Mouse (Mus musculus) left cerebral cortex, adult 8-10 months (tissue): ENCODE results near the gene Bbs12. TPM values are rescaled to one million over a fixed set of nuclear protein-coding genes. Genes with fewer than 3 reads are reported as not detected.

ENCODE experiments used
- DNase-seq, 2 experiments: peaks; one replicate each; pipeline ENCODE4 v3.0.0; 2022; ENCODE audit warnings: low spot score in 2 of 2
- total RNA-seq, 4 experiments: library from RNA; stranded (reverse); gene quantifications; 2 replicates each; pipeline ENCODE4 v1.2.4; 2022

The Bbs12 gene
- total RNA-seq, result 1 to 10 TPM; 4.1 to 5.2 (median 4.4) TPM

GRCm38 (mm10) chr3:37312370-37312941, at the start of gene Bbs12, which contains the start of gene Cetn4:
Gene Bbs12 (plus strand): TSS chr3:37312554.
Gene Cetn4 (minus strand): TSS chr3:37312708.
- DNase-seq, result peak; percentile 89 to 99

- peak in 1 of 2 experiments; percentile 55 for DNase-seq
These were observed 44.0 kb upstream of the Bbs12 start for GRCm38 (mm10) chr3:37268338-37268737.

- no peak for DNase-seq
These were observed 42.4 kb upstream of the Bbs12 start for GRCm38 (mm10) chr3:37269926-37270325.

GRCm38 (mm10) chr3:37271209-37271608, 41.1 kb upstream of the Bbs12 start:
- peak in 1 of 2 experiments; percentile 47 for DNase-seq

GRCm38 (mm10) chr3:37273092-37273491, 39.3 kb upstream of the Bbs12 start:
- no peak for DNase-seq

GRCm38 (mm10) chr3:37274661-37275060, 37.7 kb upstream of the Bbs12 start:
- DNase-seq, result no peak

- no peak for DNase-seq
These were observed 32.1 kb upstream of the Bbs12 start for GRCm38 (mm10) chr3:37280221-37280620.

- no peak for DNase-seq
These were observed 31.5 kb upstream of the Bbs12 start for GRCm38 (mm10) chr3:37280871-37281270.

DNA sequence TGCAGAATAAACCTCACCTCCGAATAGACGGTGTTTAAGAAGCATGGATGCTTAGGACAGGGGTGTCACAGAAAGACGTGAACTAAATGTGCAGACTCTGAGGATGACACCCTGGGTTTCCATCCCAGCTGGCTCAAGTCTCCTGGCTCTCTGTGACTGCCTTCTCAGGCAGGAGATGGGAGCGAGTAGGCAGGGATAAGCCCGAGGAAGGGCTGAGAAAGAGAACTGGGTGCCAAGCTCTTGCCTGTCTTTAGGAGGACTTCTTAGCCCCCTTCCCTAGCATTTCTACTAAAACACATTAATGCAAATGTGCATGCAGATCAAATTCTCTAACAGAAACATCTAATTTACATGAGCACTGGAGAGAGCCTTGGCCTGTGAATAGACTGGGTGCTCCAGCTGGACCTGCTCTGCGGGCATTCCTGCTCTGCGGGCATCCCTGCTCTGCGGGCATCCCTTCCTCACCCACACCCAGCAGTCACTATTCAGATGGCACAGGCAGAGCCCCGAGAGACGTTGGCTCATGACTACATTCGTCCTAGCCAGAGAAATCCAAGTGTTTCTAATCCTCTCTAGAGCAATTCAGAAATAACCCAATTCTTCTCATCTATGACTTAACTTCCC, 29.9 kb upstream of the Bbs12 start:
- DNase-seq, result no peak

DNA sequence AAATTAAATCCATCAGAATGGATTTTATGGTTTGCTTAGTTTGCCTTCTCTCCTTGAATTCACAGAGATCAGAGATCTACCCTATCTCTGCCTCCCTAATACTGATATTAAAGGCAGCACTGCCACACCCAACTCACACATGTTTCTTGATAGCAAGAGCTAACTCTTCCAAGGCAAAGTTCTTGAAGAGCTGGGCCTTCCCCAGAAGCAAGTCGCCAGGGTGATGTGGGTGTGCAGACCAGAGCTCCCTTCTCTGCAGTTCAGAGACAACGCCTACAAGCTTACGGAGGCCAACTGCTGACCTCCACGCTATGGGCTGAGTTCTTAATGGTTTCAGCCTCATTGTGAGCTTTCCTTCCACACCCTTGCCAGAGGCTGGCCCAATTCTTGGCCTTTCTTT, 29.1 kb upstream of the Bbs12 start:
- no peak for DNase-seq

GRCm38 (mm10) chr3:37289237-37289636, 23.1 kb upstream of the Bbs12 start:
- DNase-seq, result no peak

DNA sequence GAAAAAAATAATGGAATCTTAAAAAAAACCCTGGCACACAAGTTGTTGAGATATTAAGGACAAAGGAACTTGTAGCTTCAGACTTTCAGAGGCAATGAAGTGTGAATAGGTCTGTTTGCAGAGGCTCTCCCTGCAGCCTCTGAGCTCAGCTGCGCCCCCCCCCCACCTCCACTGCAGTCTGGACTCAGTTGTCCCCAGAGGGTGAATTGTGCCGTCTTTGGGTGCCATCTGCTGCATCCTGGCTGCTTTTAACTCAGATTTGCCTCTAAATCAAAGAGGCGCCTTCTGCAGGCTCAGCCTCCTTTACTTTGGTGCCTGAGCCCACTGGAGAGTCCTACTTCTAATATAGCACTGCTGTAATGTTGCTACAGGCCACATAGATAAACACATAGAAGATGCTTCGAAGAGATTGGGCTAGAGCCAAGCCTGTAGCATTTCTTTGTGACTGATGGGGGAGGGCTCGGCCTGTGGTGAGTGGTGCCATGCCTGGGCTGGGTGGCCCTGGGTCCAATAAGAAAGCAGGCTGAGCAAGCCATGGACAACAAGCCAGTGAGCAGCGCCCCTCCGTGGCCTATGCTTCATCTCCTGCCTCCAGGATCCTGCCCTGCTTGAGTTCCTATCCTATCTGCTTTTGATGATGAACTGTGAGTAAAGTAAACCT, 21.3 kb upstream of the Bbs12 start:
- no peak for DNase-seq

- no peak for DNase-seq
These were observed 20.4 kb upstream of the Bbs12 start for GRCm38 (mm10) chr3:37291929-37292328.

- no peak for DNase-seq
These were observed 19.7 kb upstream of the Bbs12 start for GRCm38 (mm10) chr3:37292654-37293053.

- no peak for DNase-seq
These were observed 12.9 kb upstream of the Bbs12 start for GRCm38 (mm10) chr3:37299470-37299869.

DNA sequence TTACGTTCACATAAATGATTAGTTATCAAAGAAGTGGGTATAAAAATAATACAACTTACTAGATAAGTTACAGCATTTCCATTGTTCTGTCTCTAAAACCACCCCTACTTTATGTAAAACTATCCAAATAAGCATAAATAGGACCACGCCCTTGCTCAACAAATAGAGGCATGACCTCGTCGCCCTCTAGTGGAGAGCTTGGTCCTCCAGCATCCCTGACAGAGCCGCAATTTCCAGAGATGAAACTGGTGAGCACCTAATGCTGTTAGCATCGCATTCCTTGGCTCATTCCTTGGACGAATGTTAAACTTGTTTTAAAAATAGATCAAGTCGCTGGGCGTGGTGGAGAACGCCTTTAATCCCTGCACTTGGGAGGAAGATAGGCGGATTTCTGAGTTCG, 9.7 kb upstream of the Bbs12 start:
- DNase-seq, result peak in 1 of 2 experiments; percentile 9

GRCm38 (mm10) chr3:37303392-37304139, 8.8 kb upstream of the Bbs12 start:
- no peak for DNase-seq

- no peak for DNase-seq
These were observed 421 bp upstream of the Bbs12 start for GRCm38 (mm10) chr3:37311897-37312369.

GRCm38 (mm10) chr3:37313371-37313770, 1.0 kb downstream of the Bbs12 start:
- DNase-seq, result peak in 1 of 2 experiments; percentile 57

- DNase-seq, result no peak
These were observed 3.9 kb downstream of the Bbs12 start for GRCm38 (mm10) chr3:37316233-37316632.

DNA sequence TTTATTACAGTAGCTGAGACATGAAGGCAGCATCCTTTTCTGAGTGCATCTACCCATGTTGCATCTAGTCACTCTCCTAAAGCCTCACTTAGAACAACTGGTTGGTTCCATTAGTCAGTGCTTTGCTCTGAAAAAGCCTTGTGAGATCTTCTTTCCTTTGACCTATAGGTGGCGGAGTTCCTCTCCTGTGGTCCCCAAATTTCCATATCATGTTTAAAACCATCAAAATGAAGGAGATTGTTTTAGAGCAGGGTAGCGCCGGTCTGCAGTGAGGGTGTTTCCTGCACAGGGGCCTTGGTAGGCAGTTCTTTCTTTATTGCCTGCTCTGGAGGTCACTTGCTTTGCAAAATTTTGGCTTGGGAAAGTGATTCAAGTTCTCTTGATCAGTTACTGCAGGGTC, 12.0 kb downstream of the Bbs12 start:
- no peak for DNase-seq
